Mouse (Mus musculus): ENCODE results near the gene Zmynd8.
"Not testable (repeated sequence)": the region's sequence is repeated elsewhere in the genome, so short reads cannot be mapped to it uniquely, and the experiment has no call there.

Gene Zmynd8

GRCm38 (mm10) chr2:165825964-165826712 is 72.7 kb downstream of the Zmynd8 start:
- in situ Hi-C loops (cut with MboI; ENCODE audit: low pct_unique_long_range_greater_than_20kb in 1 of 2, low sequenced_read_pairs in 2 of 2, unreplicated experiment in 1 of 2), result loop anchor here in 1 of 2 experiments (5.0 kb wide), 1 partner anchor 76 kb away; no protein-coding TSS in a partner anchor

GRCm38 (mm10) chr2:165825261-165825900 is 73.4 kb downstream of the Zmynd8 start:
- in situ Hi-C loops (cut with MboI; ENCODE audit: low pct_unique_long_range_greater_than_20kb in 1 of 2, low sequenced_read_pairs in 2 of 2, unreplicated experiment in 1 of 2), result loop anchor here in 1 of 2 experiments (5.0 kb wide), 1 partner anchor 77 kb away; no protein-coding TSS in a partner anchor

- in situ Hi-C loops (cut with MboI; ENCODE audit: low pct_unique_long_range_greater_than_20kb in 1 of 2, low sequenced_read_pairs in 2 of 2, unreplicated experiment in 1 of 2), result loop anchor here in 1 of 2 experiments (5.0 kb wide), 1 partner anchor 77 kb away; no protein-coding TSS in a partner anchor
Measured at GRCm38 (mm10) chr2:165824826-165825225, 74.0 kb downstream of the Zmynd8 start.

GRCm38 (mm10) chr2:165822478-165822877 is 76.3 kb downstream of the Zmynd8 start:
- in situ Hi-C loops (cut with MboI; ENCODE audit: low pct_unique_long_range_greater_than_20kb in 1 of 2, low sequenced_read_pairs in 2 of 2, unreplicated experiment in 1 of 2), result no loop called here

GRCm38 (mm10) chr2:165821671-165822070 is 77.1 kb downstream of the Zmynd8 start:
- in situ Hi-C loops (cut with MboI; ENCODE audit: low pct_unique_long_range_greater_than_20kb in 1 of 2, low sequenced_read_pairs in 2 of 2, unreplicated experiment in 1 of 2), result no loop called here

GRCm38 (mm10) chr2:165820504-165821095 is 78.2 kb downstream of the Zmynd8 start:
- in situ Hi-C loops (cut with MboI; ENCODE audit: low pct_unique_long_range_greater_than_20kb in 1 of 2, low sequenced_read_pairs in 2 of 2, unreplicated experiment in 1 of 2), result no loop called here

- in situ Hi-C loops (cut with MboI; ENCODE audit: low pct_unique_long_range_greater_than_20kb in 1 of 2, low sequenced_read_pairs in 2 of 2, unreplicated experiment in 1 of 2), result no loop called here
Measured at GRCm38 (mm10) chr2:165820073-165820472, 78.7 kb downstream of the Zmynd8 start.

GRCm38 (mm10) chr2:165818985-165819948 is 79.5 kb downstream of the Zmynd8 start:
- in situ Hi-C loops (cut with MboI; ENCODE audit: low pct_unique_long_range_greater_than_20kb in 1 of 2, low sequenced_read_pairs in 2 of 2, unreplicated experiment in 1 of 2), result no loop called here

GRCm38 (mm10) chr2:165818570-165818969 is 80.2 kb downstream of the Zmynd8 start:
- in situ Hi-C loops (cut with MboI; ENCODE audit: low pct_unique_long_range_greater_than_20kb in 1 of 2, low sequenced_read_pairs in 2 of 2, unreplicated experiment in 1 of 2), result no loop called here

GRCm38 (mm10) chr2:165817437-165817836 is 81.4 kb downstream of the Zmynd8 start:
- in situ Hi-C loops (cut with MboI; ENCODE audit: low pct_unique_long_range_greater_than_20kb in 1 of 2, low sequenced_read_pairs in 2 of 2, unreplicated experiment in 1 of 2), result no loop called here

GRCm38 (mm10) chr2:165815103-165815880 is 83.5 kb downstream of the Zmynd8 start:
- in situ Hi-C loops (cut with MboI; ENCODE audit: low pct_unique_long_range_greater_than_20kb in 1 of 2, low sequenced_read_pairs in 2 of 2, unreplicated experiment in 1 of 2), result no loop called here

- in situ Hi-C loops (cut with MboI; ENCODE audit: low pct_unique_long_range_greater_than_20kb in 1 of 2, low sequenced_read_pairs in 2 of 2, unreplicated experiment in 1 of 2), result no loop called here
Measured at GRCm38 (mm10) chr2:165812889-165813288, 85.9 kb downstream of the Zmynd8 start.

GRCm38 (mm10) chr2:165811536-165811935 is 87.3 kb downstream of the Zmynd8 start:
- in situ Hi-C loops (cut with MboI; ENCODE audit: low pct_unique_long_range_greater_than_20kb in 1 of 2, low sequenced_read_pairs in 2 of 2, unreplicated experiment in 1 of 2), result no loop called here

- in situ Hi-C loops (cut with MboI; ENCODE audit: low pct_unique_long_range_greater_than_20kb in 1 of 2, low sequenced_read_pairs in 2 of 2, unreplicated experiment in 1 of 2), result no loop called here
Measured at GRCm38 (mm10) chr2:165809901-165810477, 88.8 kb downstream of the Zmynd8 start.

- in situ Hi-C loops (cut with MboI; ENCODE audit: low pct_unique_long_range_greater_than_20kb in 1 of 2, low sequenced_read_pairs in 2 of 2, unreplicated experiment in 1 of 2), result no loop called here
Measured at GRCm38 (mm10) chr2:165809091-165809490, 89.7 kb downstream of the Zmynd8 start.

- in situ Hi-C loops (cut with MboI; ENCODE audit: low pct_unique_long_range_greater_than_20kb in 1 of 2, low sequenced_read_pairs in 2 of 2, unreplicated experiment in 1 of 2), result no loop called here
Measured at GRCm38 (mm10) chr2:165808179-165808975, 90.4 kb downstream of the Zmynd8 start.

- in situ Hi-C loops (cut with MboI; ENCODE audit: low pct_unique_long_range_greater_than_20kb in 1 of 2, low sequenced_read_pairs in 2 of 2, unreplicated experiment in 1 of 2), result not testable (repeated sequence)
Measured at GRCm38 (mm10) chr2:165800174-165800573, 98.6 kb downstream of the Zmynd8 start.

Measured in mouse embryonic stem cell (cell line).